Mouse (Mus musculus) kidney, adult 2 months (tissue): ENCODE results near the gene Zfp277.

Source experiments
- CTCF ChIP-seq: fragments of 200-500 bp; conservative IDR thresholded peaks from 2 replicates; pipeline ENCODE4 v1.5.1; 2011; ENCODE audit warnings: low read depth, mild to moderate bottlenecking, control low read depth, low read length, moderate library complexity, mixed read lengths; ENCODE audit not compliant: insufficient read depth, insufficient read length
- POLR2A ChIP-seq: fragments of 200-500 bp; IDR thresholded peaks from one replicate; pipeline ENCODE4 v1.6.1; 2011; ENCODE audit warnings: low read depth, low read length, control low read depth

GRCm38 (mm10) chr12:40473709-40474108 is 28.0 kb upstream of the Zfp277 start:
- TF ChIP-seq CTCF (no peak), POLR2A (no peak)
